Mouse (Mus musculus) gastrocnemius, postnatal 14 days (tissue): ENCODE results near the gene Evi5. TPM values are rescaled to one million over a fixed set of nuclear protein-coding genes. Genes with fewer than 3 reads are reported as not detected.
"Not testable (repeated sequence)": the region's sequence is repeated elsewhere in the genome, so short reads cannot be mapped to it uniquely, and the experiment has no call there.

ENCODE experiments used
- DNase-seq: peaks from one replicate; pipeline ENCODE4 v3.0.0; 2021; ENCODE audit warnings: mixed read lengths
- intact Hi-C: fragments of 180-260 bp; cut with DNase I; formaldehyde crosslinking; loops from one replicate; pipeline ENCODE4 v1.15.1; 2025; ENCODE audit warnings: low total_unique reads
- long read RNA-seq, 2 experiments: library from polyadenylated mRNA; stranded (forward); transcript quantifications; one replicate each; pipeline ENCODE4 v2.0.0; 2021
- total RNA-seq, 2 experiments: library from RNA; stranded (reverse); gene quantifications; 2 replicates each; pipeline ENCODE4 v1.2.3; 2021

Gene Evi5
- total RNA-seq: 10 to 100 TPM; 16.6 to 17.4 TPM
- long read RNA-seq, experiment 1, partial matches to known transcripts: 0 of 5 reads
- long read RNA-seq, experiment 1, other reads (novel, unspliced or antisense): 5 of 5 reads
- long read RNA-seq, experiment 2, partial matches to known transcripts: 1 of 16 reads
- long read RNA-seq, experiment 2, other reads (novel, unspliced or antisense): 15 of 16 reads

- intact Hi-C loops: no loop called here
- DNase-seq: no peak
These were observed at the start of gene Evi5 for GRCm38 (mm10) chr5:107874561-107875260. Gene Evi5, minus strand, starts transcription at chr5:107875107.

- intact Hi-C loops: loop anchor here (10.0 kb wide), 1 partner anchor 80 kb away; no protein-coding TSS in a partner anchor
- no peak for DNase-seq
These were observed 49.7 kb upstream of the Evi5 start for GRCm38 (mm10) chr5:107924564-107924963.

- DNase-seq: no peak
- intact Hi-C loops: loop anchor here (10.0 kb wide), 1 partner anchor 82 kb away; no protein-coding TSS in a partner anchor
These were observed 47.9 kb upstream of the Evi5 start for GRCm38 (mm10) chr5:107922836-107923235.

- DNase-seq: no peak
- intact Hi-C loops: loop anchor here (10.0 kb wide), 1 partner anchor 83 kb away; no protein-coding TSS in a partner anchor
These were observed 46.7 kb upstream of the Evi5 start for GRCm38 (mm10) chr5:107921400-107922252.

- no peak for DNase-seq
- intact Hi-C loops: loop anchor here (5.0 kb wide), 1 partner anchor 167 kb away; no protein-coding TSS in a partner anchor
These were observed 40.4 kb upstream of the Evi5 start for GRCm38 (mm10) chr5:107915280-107915679.

- intact Hi-C loops: no loop called here
- DNase-seq: no peak
These were observed 36.1 kb upstream of the Evi5 start for GRCm38 (mm10) chr5:107911012-107911411.

GRCm38 (mm10) chr5:107910084-107910616 is 35.2 kb upstream of the Evi5 start:
- DNase-seq: no peak
- intact Hi-C loops: no loop called here

GRCm38 (mm10) chr5:107909668-107910067 is 34.8 kb upstream of the Evi5 start:
- intact Hi-C loops: no loop called here
- no peak for DNase-seq

GRCm38 (mm10) chr5:107908514-107909110 is 33.7 kb upstream of the Evi5 start:
- DNase-seq: no peak
- intact Hi-C loops: no loop called here

GRCm38 (mm10) chr5:107904325-107904724 is 29.4 kb upstream of the Evi5 start:
- DNase-seq: no peak
- intact Hi-C loops: no loop called here

GRCm38 (mm10) chr5:107901014-107901615 is 26.2 kb upstream of the Evi5 start:
- peak; percentile 14 for DNase-seq
- intact Hi-C loops: no loop called here

- intact Hi-C loops: no loop called here
- peak; percentile 94 for DNase-seq
These were observed 25.5 kb upstream of the Evi5 start, which contains the start of gene Rpl5 for GRCm38 (mm10) chr5:107900206-107901013. Gene Rpl5, plus strand, starts transcription at chr5:107900502.

- intact Hi-C loops: loop anchor here (10.0 kb wide), 1 partner anchor 101 kb away; no protein-coding TSS in a partner anchor
- DNase-seq: no peak
These were observed 21.4 kb upstream of the Evi5 start for GRCm38 (mm10) chr5:107896265-107896664.

- no peak for DNase-seq
- intact Hi-C loops: loop anchor here (10.0 kb wide), 1 partner anchor 100 kb away; no protein-coding TSS in a partner anchor
These were observed 19.8 kb upstream of the Evi5 start for GRCm38 (mm10) chr5:107894676-107895075.

- intact Hi-C loops: loop anchor here (10.0 kb wide), 1 partner anchor 97 kb away; no protein-coding TSS in a partner anchor
- not testable (repeated sequence) for DNase-seq
These were observed 16.6 kb upstream of the Evi5 start for GRCm38 (mm10) chr5:107891515-107891914.

GRCm38 (mm10) chr5:107889994-107890888 is 15.3 kb upstream of the Evi5 start:
- DNase-seq: no peak
- intact Hi-C loops: loop anchor here (10.0 kb wide), 1 partner anchor 95 kb away; no protein-coding TSS in a partner anchor

GRCm38 (mm10) chr5:107880710-107881109 is 5.8 kb upstream of the Evi5 start:
- no peak for DNase-seq
- intact Hi-C loops: no loop called here
